Mouse (Mus musculus): ENCODE data around the gene H2afy2. TPM values are rescaled to one million over a fixed set of nuclear protein-coding genes. Genes with fewer than 3 reads are reported as not detected.

The H2afy2 gene
- polyA plus RNA-seq, 1 experiment: 2.1 TPM

DNA sequence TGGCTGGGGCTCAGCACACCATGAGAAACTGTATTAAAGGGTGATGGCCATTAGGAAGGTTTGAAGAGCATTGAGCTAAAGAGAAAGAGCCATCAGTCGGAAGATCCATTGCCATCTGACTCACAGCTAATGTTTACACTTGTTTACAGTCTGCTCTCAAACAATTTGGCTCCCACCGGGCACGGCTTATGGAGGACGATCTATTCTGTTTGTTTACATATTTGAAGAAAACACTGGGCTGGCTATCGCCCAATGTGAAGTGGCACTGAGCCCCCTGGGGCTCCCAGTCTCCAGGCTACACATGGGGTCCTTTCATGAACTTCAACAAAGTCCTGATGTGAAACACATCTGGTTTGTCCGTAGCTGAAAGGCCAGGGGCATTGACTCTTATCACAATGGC lies 17.1 kb downstream of the H2afy2 start:
- H3K27ac ChIP-seq (ENCODE audit: control insufficient read depth, insufficient read depth, low read length): no peak overlapping the region
- H3K4me1 ChIP-seq (replicated peaks; ENCODE audit: control insufficient read depth, insufficient read depth, low read length): no peaks in the 10 kb centered on the region
- H3K36me3 ChIP-seq (ENCODE audit: control insufficient read depth, insufficient read depth, low read length): no peaks in the 10 kb centered on the region
- WGBS: 75% methylated on average over 6 of the region's 6 CpGs
- TF ChIP-seq POLR2A (IDR thresholded peaks at IDR 0.05; ENCODE audit: control insufficient read depth, extremely low read depth, insufficient read depth, low read length, poor library complexity): no peak
- TF ChIP-seq CTCF (IDR thresholded peaks at IDR 0.05; ENCODE audit: borderline replicate concordance, control insufficient read depth, extremely low read depth, insufficient read depth, low read length, poor library complexity): no peak
- H3K4me3 ChIP-seq (ENCODE audit: control insufficient read depth, insufficient read depth, low read length): no peak overlapping the region
- DNase-seq: no peak
- no peaks in the 10 kb centered on the region for H3K27me3 ChIP-seq (ENCODE audit: control insufficient read depth, insufficient read depth, low read length)

DNA sequence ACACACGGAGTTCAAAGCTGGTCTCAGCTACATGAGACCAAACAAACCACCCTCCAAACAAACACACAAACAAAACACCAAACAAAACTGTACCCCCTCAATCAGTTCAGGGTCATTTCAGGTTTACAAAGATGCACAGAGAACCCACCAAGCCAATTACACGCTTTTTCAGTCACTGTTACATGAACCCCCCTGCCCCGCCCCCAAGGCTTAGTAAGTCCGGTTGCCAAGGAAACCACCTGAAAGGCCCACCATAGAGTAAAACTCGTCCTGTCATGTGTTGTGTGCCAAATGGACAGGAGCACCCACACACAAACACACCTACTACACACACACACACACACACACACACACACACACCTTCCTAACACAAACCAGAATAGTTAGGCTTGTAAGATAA lies 18.4 kb downstream of the H2afy2 start:
- Histone ChIP-seq H3K36me3 (ENCODE audit: control insufficient read depth, insufficient read depth, low read length) (no peaks in the 10 kb centered on the region), H3K4me1 (replicated peaks; ENCODE audit: control insufficient read depth, insufficient read depth, low read length) (no peaks in the 10 kb centered on the region), H3K27ac (ENCODE audit: control insufficient read depth, insufficient read depth, low read length) (no peak overlapping the region), H3K27me3 (ENCODE audit: control insufficient read depth, insufficient read depth, low read length) (no peaks in the 10 kb centered on the region), H3K4me3 (ENCODE audit: control insufficient read depth, insufficient read depth, low read length) (no peak overlapping the region)
- DNase-seq: no peak
- TF ChIP-seq CTCF (IDR thresholded peaks at IDR 0.05; ENCODE audit: borderline replicate concordance, control insufficient read depth, extremely low read depth, insufficient read depth, low read length, poor library complexity) (no peak), POLR2A (IDR thresholded peaks at IDR 0.05; ENCODE audit: control insufficient read depth, extremely low read depth, insufficient read depth, low read length, poor library complexity) (no peak)
- 82% methylated on average over 5 of the region's 5 CpGs for WGBS

DNA sequence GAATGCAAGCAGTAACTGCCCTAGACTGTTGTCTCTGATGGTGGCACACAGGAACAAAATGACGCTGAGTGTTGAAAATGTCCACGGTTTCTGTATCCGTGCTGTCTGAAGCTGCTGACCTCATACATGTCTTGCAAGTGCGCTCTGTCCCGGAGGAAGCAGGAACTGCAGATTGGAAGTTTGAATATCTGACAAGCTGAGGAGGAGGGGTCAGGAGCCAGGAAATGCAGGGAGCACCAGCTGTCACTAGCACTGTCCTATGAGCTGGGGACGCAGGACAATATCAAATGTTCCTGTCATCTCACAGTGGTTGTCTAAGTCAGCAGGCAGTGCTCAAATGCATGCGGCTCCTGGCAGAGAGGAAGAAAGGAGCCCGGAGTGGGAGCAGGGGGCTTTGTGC lies 19.3 kb downstream of the H2afy2 start:
- no peak for TF ChIP-seq CTCF (IDR thresholded peaks at IDR 0.05; ENCODE audit: borderline replicate concordance, control insufficient read depth, extremely low read depth, insufficient read depth, low read length, poor library complexity)
- no peak for TF ChIP-seq POLR2A (IDR thresholded peaks at IDR 0.05; ENCODE audit: control insufficient read depth, extremely low read depth, insufficient read depth, low read length, poor library complexity)
- no peak overlapping the region for H3K4me3 ChIP-seq (ENCODE audit: control insufficient read depth, insufficient read depth, low read length)
- H3K36me3 ChIP-seq (ENCODE audit: control insufficient read depth, insufficient read depth, low read length): no peaks in the 10 kb centered on the region
- DNase-seq: no peak
- H3K27me3 ChIP-seq (ENCODE audit: control insufficient read depth, insufficient read depth, low read length): no peaks in the 10 kb centered on the region
- H3K27ac ChIP-seq (ENCODE audit: control insufficient read depth, insufficient read depth, low read length): no peak overlapping the region
- H3K4me1 ChIP-seq (replicated peaks; ENCODE audit: control insufficient read depth, insufficient read depth, low read length): no peaks in the 10 kb centered on the region
- WGBS: 94% methylated on average over 8 of the region's 8 CpGs

DNA sequence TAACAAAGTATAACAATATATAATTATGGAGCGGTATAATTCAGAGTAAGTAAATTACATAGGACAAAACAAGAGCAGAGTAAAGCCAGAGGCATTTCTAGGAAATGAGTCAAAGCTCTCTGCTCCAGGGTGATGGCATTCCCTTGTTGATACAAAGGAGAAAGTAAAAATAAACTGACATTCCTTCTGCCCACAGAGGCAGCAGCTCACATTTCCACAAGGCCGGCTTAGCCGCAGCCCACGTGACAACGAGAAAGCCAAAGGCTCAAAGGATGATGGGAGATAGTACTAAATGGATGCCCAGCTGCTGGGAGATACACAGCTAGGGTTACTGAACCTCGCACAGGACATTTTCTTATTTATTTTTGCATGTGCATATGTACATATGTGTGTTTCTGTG lies 24.1 kb downstream of the H2afy2 start:
- Histone ChIP-seq H3K27ac (ENCODE audit: control insufficient read depth, insufficient read depth, low read length) (no peak overlapping the region), H3K27me3 (ENCODE audit: control insufficient read depth, insufficient read depth, low read length) (no peaks in the 10 kb centered on the region), H3K4me1 (replicated peaks; ENCODE audit: control insufficient read depth, insufficient read depth, low read length) (no peaks in the 10 kb centered on the region), H3K36me3 (ENCODE audit: control insufficient read depth, insufficient read depth, low read length) (no peaks in the 10 kb centered on the region), H3K4me3 (ENCODE audit: control insufficient read depth, insufficient read depth, low read length) (no peak overlapping the region)
- TF ChIP-seq CTCF (IDR thresholded peaks at IDR 0.05; ENCODE audit: borderline replicate concordance, control insufficient read depth, extremely low read depth, insufficient read depth, low read length, poor library complexity) (no peak), POLR2A (IDR thresholded peaks at IDR 0.05; ENCODE audit: control insufficient read depth, extremely low read depth, insufficient read depth, low read length, poor library complexity) (no peak)
- 79% methylated on average over 6 of the region's 6 CpGs for WGBS
- no peak for DNase-seq

DNA sequence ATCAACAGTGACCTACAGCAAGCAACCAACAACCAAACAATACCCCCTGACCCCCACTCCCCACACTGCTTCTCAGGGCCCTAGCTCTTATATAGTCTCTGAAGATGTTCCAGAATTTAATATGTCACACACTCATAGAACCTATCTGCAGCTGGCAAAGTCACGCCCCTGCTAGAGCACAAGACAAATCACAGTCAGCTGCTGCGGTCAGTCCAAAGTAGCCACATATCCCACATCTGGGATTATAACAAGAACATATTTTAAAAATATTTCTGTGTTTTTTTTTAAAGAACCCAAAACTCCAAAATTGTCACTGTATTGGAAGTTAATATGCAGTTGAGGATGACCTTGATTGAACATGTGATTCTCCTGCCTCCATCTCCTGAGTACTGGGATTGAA lies 25.0 kb downstream of the H2afy2 start:
- WGBS: 94% methylated on average over 2 of the region's 2 CpGs
- no peak for DNase-seq
- no peaks in the 10 kb centered on the region for H3K27me3 ChIP-seq (ENCODE audit: control insufficient read depth, insufficient read depth, low read length)
- H3K4me1 ChIP-seq (replicated peaks; ENCODE audit: control insufficient read depth, insufficient read depth, low read length): no peaks in the 10 kb centered on the region
- H3K27ac ChIP-seq (ENCODE audit: control insufficient read depth, insufficient read depth, low read length): no peak overlapping the region
- no peak for TF ChIP-seq CTCF (IDR thresholded peaks at IDR 0.05; ENCODE audit: borderline replicate concordance, control insufficient read depth, extremely low read depth, insufficient read depth, low read length, poor library complexity)
- TF ChIP-seq POLR2A (IDR thresholded peaks at IDR 0.05; ENCODE audit: control insufficient read depth, extremely low read depth, insufficient read depth, low read length, poor library complexity): no peak
- no peaks in the 10 kb centered on the region for H3K36me3 ChIP-seq (ENCODE audit: control insufficient read depth, insufficient read depth, low read length)
- no peak overlapping the region for H3K4me3 ChIP-seq (ENCODE audit: control insufficient read depth, insufficient read depth, low read length)

DNA sequence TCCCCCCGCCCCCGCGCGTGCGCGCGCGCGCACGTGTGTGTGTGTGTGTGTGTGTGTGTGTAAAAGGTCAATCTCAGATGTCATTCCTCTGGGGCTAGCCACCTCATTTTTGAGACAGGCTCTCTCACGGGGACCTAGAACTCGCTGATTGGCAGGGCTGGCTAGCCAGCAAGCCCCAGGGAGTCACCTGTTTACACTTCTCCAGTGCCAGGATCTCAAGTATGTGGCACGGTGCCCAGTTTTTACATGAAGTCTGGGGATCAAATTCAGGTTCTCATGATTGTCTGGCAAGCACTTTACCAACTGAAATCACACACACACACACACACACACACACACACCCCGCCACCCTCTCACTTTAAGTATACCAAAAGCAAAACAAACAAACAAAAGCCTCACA lies 26.9 kb downstream of the H2afy2 start:
- H3K27ac ChIP-seq (ENCODE audit: control insufficient read depth, insufficient read depth, low read length): no peak overlapping the region
- 94% methylated on average over 14 of the region's 14 CpGs for WGBS
- DNase-seq: no peak

DNA sequence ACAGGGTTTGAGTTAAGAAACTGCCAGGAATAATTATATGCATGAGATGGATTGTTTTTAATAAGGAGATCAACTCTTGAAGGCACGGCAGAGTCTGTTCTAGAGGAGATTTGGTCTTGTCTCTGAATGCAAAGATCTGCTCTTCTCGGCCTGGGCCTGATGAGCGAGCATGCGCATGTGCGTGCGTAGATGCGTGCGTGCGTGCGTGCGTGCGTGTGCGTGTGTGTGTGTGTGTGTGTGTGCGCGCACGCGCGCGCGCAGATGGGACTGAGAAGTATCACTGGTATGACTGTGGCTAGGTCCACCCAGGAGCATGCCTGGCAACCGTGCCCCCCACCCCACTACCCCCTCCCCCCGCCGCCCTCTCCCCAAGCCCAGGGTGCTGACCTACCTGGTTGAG lies 30.9 kb downstream of the H2afy2 start:
- no peaks in the 10 kb centered on the region for H3K27me3 ChIP-seq (ENCODE audit: control insufficient read depth, insufficient read depth, low read length)
- no peak overlapping the region for H3K4me3 ChIP-seq (ENCODE audit: control insufficient read depth, insufficient read depth, low read length)
- H3K4me1 ChIP-seq (replicated peaks; ENCODE audit: control insufficient read depth, insufficient read depth, low read length): no peaks in the 10 kb centered on the region
- no peaks in the 10 kb centered on the region for H3K36me3 ChIP-seq (ENCODE audit: control insufficient read depth, insufficient read depth, low read length)
- H3K27ac ChIP-seq (ENCODE audit: control insufficient read depth, insufficient read depth, low read length): no peak overlapping the region
- TF ChIP-seq POLR2A (IDR thresholded peaks at IDR 0.05; ENCODE audit: control insufficient read depth, extremely low read depth, insufficient read depth, low read length, poor library complexity): no peak
- WGBS: 97% methylated on average over 23 of the region's 23 CpGs
- DNase-seq: no peak

More for the DNA sequence above, 26.9 kb downstream of the H2afy2 start:
- no peaks in the 10 kb centered on the region for H3K36me3 ChIP-seq (ENCODE audit: control insufficient read depth, insufficient read depth, low read length)
- H3K4me3 ChIP-seq (ENCODE audit: control insufficient read depth, insufficient read depth, low read length): no peak overlapping the region
- H3K4me1 ChIP-seq (replicated peaks; ENCODE audit: control insufficient read depth, insufficient read depth, low read length): no peaks in the 10 kb centered on the region
- H3K27me3 ChIP-seq (ENCODE audit: control insufficient read depth, insufficient read depth, low read length): no peaks in the 10 kb centered on the region
- TF ChIP-seq POLR2A (IDR thresholded peaks at IDR 0.05; ENCODE audit: control insufficient read depth, extremely low read depth, insufficient read depth, low read length, poor library complexity) (no peak), CTCF (IDR thresholded peaks at IDR 0.05; ENCODE audit: borderline replicate concordance, control insufficient read depth, extremely low read depth, insufficient read depth, low read length, poor library complexity) (no peak)

Measured in thymus, adult 2 months (tissue).